Mouse (Mus musculus) olfactory bulb, adult 2 months (tissue): ENCODE results near the gene Stard7.

Source experiments
- CTCF ChIP-seq: fragments of 200-500 bp; IDR thresholded peaks from 2 replicates; pipeline ENCODE4 v1.5.1; 2012; ENCODE audit warnings: low read depth, mild to moderate bottlenecking, low read length, moderate library complexity; ENCODE audit not compliant: insufficient read depth
- POLR2A ChIP-seq: fragments of 200-500 bp; IDR thresholded peaks from 2 replicates; pipeline ENCODE4 v1.6.1; 2012; ENCODE audit warnings: mild to moderate bottlenecking, low read depth, low read length, moderate library complexity; ENCODE audit not compliant: insufficient read depth

DNA sequence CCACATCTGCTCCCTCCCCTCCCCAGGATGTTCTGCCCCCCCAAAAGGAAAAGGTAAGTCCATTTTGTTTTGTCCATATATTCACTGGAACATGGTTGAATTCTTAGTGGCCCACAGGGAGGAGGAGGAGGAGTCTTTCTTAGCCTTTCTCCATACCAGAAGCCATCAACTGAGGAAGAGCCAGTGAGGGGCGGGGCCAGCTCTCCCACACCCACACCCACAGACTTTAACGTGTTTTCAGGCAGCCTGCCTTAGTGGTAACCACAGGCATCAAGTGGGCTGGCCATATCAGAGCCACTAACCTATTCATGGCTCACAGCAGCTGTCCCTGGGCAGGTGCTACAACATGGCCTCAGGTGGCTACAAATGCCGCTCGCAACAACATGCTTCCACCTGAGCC is 68.8 kb downstream of the Stard7 start:
- TF ChIP-seq CTCF (no peak), POLR2A (no peak)
